Mouse (Mus musculus) limb, embryonic 13.5 days (tissue): ENCODE measurements around the gene Pcgf2. TPM values are rescaled to one million over a fixed set of nuclear protein-coding genes. Genes with fewer than 3 reads are reported as not detected.
"Not testable (repeated sequence)": the region's sequence is repeated elsewhere in the genome, so short reads cannot be mapped to it uniquely, and the experiment has no call there.

Experiments used
- ATAC-seq: fragments of 200-750 bp; cut with Nextera tagmentation; 2 replicates; pipeline ENCODE4 v1.8.0; 2017; ENCODE audit warnings: low read depth, moderate number of reproducible peaks, moderate TSS enrichment; ENCODE audit not compliant: low FRiP score
- H3K27ac ChIP-seq: fragments of 300-500 bp; sonication (generic); 2 replicates; pipeline ENCODE4 v1.5.1; 2015; ENCODE audit warnings: inconsistent platforms, mild to moderate bottlenecking, moderate library complexity
- H3K27me3 ChIP-seq: fragments of 300-500 bp; sonication (generic); 2 replicates; pipeline ENCODE4 v1.6.1; 2015; ENCODE audit warnings: mild to moderate bottlenecking, inconsistent platforms
- H3K36me3 ChIP-seq: fragments of 300-500 bp; sonication (generic); 2 replicates; pipeline ENCODE4 v1.6.1; 2015; ENCODE audit warnings: inconsistent platforms, mild to moderate bottlenecking, moderate library complexity
- H3K4me1 ChIP-seq: fragments of 300-500 bp; sonication (generic); 2 replicates; pipeline ENCODE4 v1.6.1; 2015; ENCODE audit warnings: inconsistent platforms
- H3K4me2 ChIP-seq: fragments of 300-500 bp; sonication (generic); replicated peaks from 2 replicates; pipeline ENCODE4 v1.6.1; 2015; ENCODE audit warnings: inconsistent platforms, mild to moderate bottlenecking, moderate library complexity
- H3K4me3 ChIP-seq: fragments of 300-500 bp; sonication (generic); 2 replicates; pipeline ENCODE4 v1.5.1; 2015; ENCODE audit warnings: moderate library complexity, mild to moderate bottlenecking, inconsistent platforms
- H3K9ac ChIP-seq: fragments of 300-500 bp; sonication (generic); 2 replicates; pipeline ENCODE4 v1.6.1; 2015; ENCODE audit warnings: mild to moderate bottlenecking, inconsistent platforms
- H3K9me3 ChIP-seq: fragments of 300-500 bp; sonication (generic); 2 replicates; pipeline ENCODE4 v1.6.1; 2016; ENCODE audit warnings: inconsistent platforms
- WGBS: fragments of 180-500 bp; shearing (Covaris S2); methylation state at CpG from one replicate; pipeline ENCODE4 v1.1.7; 2015; 5-methylcytosine and 5-hydroxymethylcytosine counted together
- polyA plus RNA-seq: library from polyadenylated mRNA; unstranded; fragments of >200 nt; fragmentation: Nextera tagmentation; extraction: Ambion mirVana; gene quantifications from 2 replicates; pipeline ENCODE4 v1.2.1, GENCODE M21; 2015

Gene Pcgf2
- polyA plus RNA-seq, 1 experiment from 2014 or later: 21.3 TPM

GRCm38 (mm10) chr11:97716021-97716420 lies 15.7 kb upstream of the Pcgf2 start:
- H3K36me3 ChIP-seq: peaks cover 91% of the 10 kb centered on the region
- H3K9ac ChIP-seq: no peak overlapping the region
- no peaks in the 10 kb centered on the region for H3K4me1 ChIP-seq
- no peak overlapping the region for H3K4me2 ChIP-seq
- no peak for ATAC-seq
- 89% methylated on average over 8 of the region's 8 CpGs for WGBS
- 0 out of 2 replicates have a peak, but pooled peaks cover under 1% of the 10 kb centered on the region for H3K9me3 ChIP-seq
- H3K4me3 ChIP-seq: no peak overlapping the region
- no peaks in the 10 kb centered on the region for H3K27me3 ChIP-seq
- no peak overlapping the region for H3K27ac ChIP-seq

GRCm38 (mm10) chr11:97714784-97715760 lies 14.8 kb upstream of the Pcgf2 start:
- no peak for ATAC-seq
- Histone ChIP-seq H3K4me1 (no peaks in the 10 kb centered on the region), H3K4me3 (no peak overlapping the region), H3K9me3 (no peaks in the 10 kb centered on the region), H3K36me3 (peaks cover 87% of the 10 kb centered on the region), H3K27ac (no peak overlapping the region), H3K27me3 (no peaks in the 10 kb centered on the region), H3K9ac (no peak overlapping the region), H3K4me2 (no peak overlapping the region)
- WGBS: 89% methylated on average over 14 of the region's 14 CpGs

GRCm38 (mm10) chr11:97714356-97714755 lies 14.1 kb upstream of the Pcgf2 start:
- Histone ChIP-seq H3K27ac (no peak overlapping the region), H3K36me3 (peaks cover 80% of the 10 kb centered on the region), H3K9me3 (no peaks in the 10 kb centered on the region), H3K27me3 (no peaks in the 10 kb centered on the region), H3K4me3 (no peak overlapping the region), H3K9ac (no peak overlapping the region), H3K4me2 (no peak overlapping the region), H3K4me1 (no peaks in the 10 kb centered on the region)
- WGBS: 92% methylated on average over 3 of the region's 3 CpGs
- no peak for ATAC-seq

- Histone ChIP-seq H3K4me1 (no peaks in the 10 kb centered on the region), H3K27ac (no peak overlapping the region), H3K4me2 (no peak overlapping the region), H3K36me3 (peaks cover 80% of the 10 kb centered on the region), H3K27me3 (no peaks in the 10 kb centered on the region), H3K4me3 (no peak overlapping the region), H3K9me3 (no peaks in the 10 kb centered on the region), H3K9ac (no peak overlapping the region)
- WGBS: 93% methylated on average over 8 of the region's 8 CpGs
- ATAC-seq: no peak
Measured at GRCm38 (mm10) chr11:97713896-97714295, 13.6 kb upstream of the Pcgf2 start.

GRCm38 (mm10) chr11:97712286-97712685 lies 12.0 kb upstream of the Pcgf2 start:
- Histone ChIP-seq H3K9ac (no peak overlapping the region), H3K4me3 (no peak overlapping the region), H3K27ac (no peak overlapping the region), H3K4me2 (no peak overlapping the region), H3K9me3 (no peaks in the 10 kb centered on the region), H3K27me3 (no peaks in the 10 kb centered on the region), H3K36me3 (peaks cover 80% of the 10 kb centered on the region), H3K4me1 (no peaks in the 10 kb centered on the region)
- ATAC-seq: no peak
- 93% methylated on average over 15 of the region's 15 CpGs for WGBS

- Histone ChIP-seq H3K4me3 (no peak overlapping the region), H3K27ac (no peak overlapping the region), H3K9ac (no peak overlapping the region), H3K4me1 (no peaks in the 10 kb centered on the region), H3K36me3 (peaks cover 80% of the 10 kb centered on the region), H3K27me3 (no peaks in the 10 kb centered on the region), H3K9me3 (no peaks in the 10 kb centered on the region), H3K4me2 (no peak overlapping the region)
- no peak for ATAC-seq
- WGBS: 78% methylated on average over 13 of the region's 13 CpGs
Measured at GRCm38 (mm10) chr11:97711200-97711900, 11.1 kb upstream of the Pcgf2 start.

GRCm38 (mm10) chr11:97710067-97710466 lies 9.8 kb upstream of the Pcgf2 start:
- 79% methylated on average over 2 of the region's 2 CpGs for WGBS
- H3K4me2 ChIP-seq, H3K4me3 ChIP-seq, H3K9ac ChIP-seq, H3K27me3 ChIP-seq, ATAC-seq, H3K27ac ChIP-seq, H3K9me3 ChIP-seq, H3K4me1 ChIP-seq: not testable (repeated sequence)
- H3K36me3 ChIP-seq: peaks cover 86% of the 10 kb centered on the region

GRCm38 (mm10) chr11:97703039-97703826 lies 2.9 kb upstream of the Pcgf2 start, which contains the start of gene Psmb3:
Gene Psmb3, plus strand, starts transcription at chr11:97703399.
- Histone ChIP-seq H3K27me3 (no peaks in the 10 kb centered on the region), H3K27ac (peak within 1 kb of the TSS; percentile 87), H3K9ac (peak within 1 kb of the TSS; percentile 88), H3K36me3 (peaks cover 34% of the 10 kb centered on the region), H3K4me1 (peaks cover 28% of the 10 kb centered on the region), H3K4me2 (peak within 1 kb of the TSS; percentile 90), H3K4me3 (peak within 1 kb of the TSS; percentile 89), H3K9me3 (no peaks in the 10 kb centered on the region)
- peak; percentile 92 for ATAC-seq
- WGBS: under 1% methylated on average over 35 of the region's 35 CpGs

GRCm38 (mm10) chr11:97702393-97702745 lies 2.1 kb upstream of the Pcgf2 start:
- H3K27ac ChIP-seq: peak overlapping the region; percentile 87

GRCm38 (mm10) chr11:97701581-97702392 lies 1.5 kb upstream of the Pcgf2 start:
- Histone ChIP-seq H3K4me2 (peak overlapping the region; percentile 90), H3K27ac (peak overlapping the region; percentile 87; the same call in 1 of the 2 replicates), H3K36me3 (peaks cover 20% of the 10 kb centered on the region), H3K9me3 (no peaks in the 10 kb centered on the region), H3K4me3 (peak overlapping the region; percentile 89), H3K27me3 (no peaks in the 10 kb centered on the region), H3K4me1 (peaks cover 42% of the 10 kb centered on the region), H3K9ac (no peak overlapping the region; the same call in 1 of the 2 replicates)
- ATAC-seq: no peak
- WGBS: 52% methylated on average over 15 of the region's 15 CpGs

More at GRCm38 (mm10) chr11:97702393-97702745, 2.1 kb upstream of the Pcgf2 start:
- Histone ChIP-seq H3K4me3 (peak overlapping the region; percentile 89), H3K9me3 (no peaks in the 10 kb centered on the region), H3K4me2 (peak overlapping the region; percentile 90), H3K4me1 (peaks cover 36% of the 10 kb centered on the region), H3K9ac (peak overlapping the region; percentile 72), H3K36me3 (peaks cover 26% of the 10 kb centered on the region), H3K27me3 (no peaks in the 10 kb centered on the region)
- no peak for ATAC-seq
- WGBS: 0% methylated on average over 24 of the region's 24 CpGs
